Mouse (Mus musculus) embryonic facial prominence, embryonic 11.5 days (tissue): Measurements from ENCODE around the gene Psmb8. TPM values are rescaled to one million over a fixed set of nuclear protein-coding genes. Genes with fewer than 3 reads are reported as not detected.
A peak's percentile ranks its signal among the peaks of the same experiment; 100 is the strongest.

Experiments used
- ATAC-seq: fragments of 200-750 bp; cut with Nextera tagmentation; replicated peaks from 2 replicates; pipeline ENCODE4 v1.8.0; 2017; ENCODE audit warnings: low read depth; ENCODE audit not compliant: insufficient number of reproducible peaks, low FRiP score, low TSS enrichment
- DNase-seq: peaks from one replicate; pipeline ENCODE4 v3.0.0-alpha.2; 2015; ENCODE audit warnings: low spot score
- H3K27ac ChIP-seq: fragments of 300-500 bp; sonication (generic); replicated peaks from 2 replicates; pipeline ENCODE4 v1.5.1; 2014; ENCODE audit warnings: mild to moderate bottlenecking, low read depth, low read length, control low read depth
- H3K27me3 ChIP-seq: fragments of 300-500 bp; sonication (generic); 2 replicates; pipeline ENCODE4 v1.6.1; 2014; ENCODE audit warnings: mild to moderate bottlenecking, low read length, moderate library complexity, mixed read lengths; ENCODE audit not compliant: control insufficient read depth, insufficient read depth
- H3K36me3 ChIP-seq: fragments of 300-500 bp; sonication (generic); replicated peaks from 2 replicates; pipeline ENCODE4 v1.6.1; 2014; ENCODE audit warnings: low read depth, mild to moderate bottlenecking, low read length, moderate library complexity, mixed read lengths; ENCODE audit not compliant: control insufficient read depth, insufficient read depth
- H3K4me1 ChIP-seq: fragments of 300-500 bp; sonication (generic); 2 replicates; pipeline ENCODE4 v1.6.1; 2014; ENCODE audit warnings: low read length, mixed read lengths; ENCODE audit not compliant: control insufficient read depth, insufficient read depth
- H3K4me2 ChIP-seq: fragments of 300-500 bp; sonication (generic); 2 replicates; pipeline ENCODE4 v1.6.1; 2014; ENCODE audit warnings: low read depth, mild to moderate bottlenecking, control low read depth, low read length, moderate library complexity
- H3K4me3 ChIP-seq: fragments of 300-500 bp; sonication (generic); 2 replicates; pipeline ENCODE4 v1.5.1; 2014; ENCODE audit warnings: low read depth, low read length, control low read depth
- H3K9ac ChIP-seq: fragments of 300-500 bp; sonication (generic); replicated peaks from 2 replicates; pipeline ENCODE4 v1.6.1; 2014; ENCODE audit warnings: mild to moderate bottlenecking, control low read depth, low read length
- H3K9me3 ChIP-seq: fragments of 300-500 bp; sonication (generic); replicated peaks from 2 replicates; pipeline ENCODE4 v1.6.1; 2016; ENCODE audit warnings: mild to moderate bottlenecking, low read length, inconsistent platforms, mixed read lengths; ENCODE audit not compliant: control insufficient read depth
- WGBS: fragments of 180-500 bp; shearing (Covaris S2); extraction: QIAGEN DNeasy Blood & Tissue Kit; methylation state at CpG from one replicate; pipeline ENCODE4 v1.1.7; 2014; 5-methylcytosine and 5-hydroxymethylcytosine counted together
- polyA plus RNA-seq: library from polyadenylated mRNA; unstranded; fragments of >200 nt; fragmentation: Nextera tagmentation; extraction: Ambion mirVana; gene quantifications from 2 replicates; pipeline ENCODE4 v1.2.1, GENCODE M21; 2014

The Psmb8 gene
- polyA plus RNA-seq, 1 experiment from 2014 or later, result 2.1 TPM

- no peak overlapping the region for H3K4me2 ChIP-seq
- no peak for ATAC-seq
- peak; percentile 85 for DNase-seq
- no peaks in the 10 kb centered on the region for H3K27me3 ChIP-seq
- no peak overlapping the region for H3K9ac ChIP-seq
- WGBS, result 44% methylated on average over 13 of the region's 13 CpGs
- H3K27ac ChIP-seq, result no peak overlapping the region
- H3K9me3 ChIP-seq, result no peaks in the 10 kb centered on the region
- H3K4me1 ChIP-seq, result no peaks in the 10 kb centered on the region
- no peaks in the 10 kb centered on the region for H3K36me3 ChIP-seq
- H3K4me3 ChIP-seq, result no peak overlapping the region
These were observed 26.5 kb upstream of the Psmb8 start for GRCm38 (mm10) chr17:34170877-34171498.

- Histone ChIP-seq H3K9me3 (no peaks in the 10 kb centered on the region), H3K27me3 (no peaks in the 10 kb centered on the region), H3K4me1 (no peaks in the 10 kb centered on the region), H3K4me2 (no peak overlapping the region), H3K4me3 (no peak overlapping the region), H3K9ac (no peak overlapping the region), H3K36me3 (no peaks in the 10 kb centered on the region), H3K27ac (no peak overlapping the region)
- ATAC-seq (no peak), DNase-seq (no peak)
- 96% methylated on average over 5 of the region's 5 CpGs for WGBS
These were observed 25.0 kb upstream of the Psmb8 start for GRCm38 (mm10) chr17:34172528-34172927.

- DNase-seq, result no peak
- Histone ChIP-seq H3K9me3 (no peaks in the 10 kb centered on the region), H3K4me2 (no peak overlapping the region), H3K27me3 (no peaks in the 10 kb centered on the region), H3K9ac (no peak overlapping the region), H3K4me3 (no peak overlapping the region), H3K27ac (no peak overlapping the region), H3K36me3 (no peaks in the 10 kb centered on the region), H3K4me1 (no peaks in the 10 kb centered on the region)
- WGBS, result 42% methylated on average over 1 of the region's 1 CpGs
- ATAC-seq, result no peak
These were observed 23.4 kb upstream of the Psmb8 start for GRCm38 (mm10) chr17:34174075-34174474.

- H3K4me3 ChIP-seq, result no peak overlapping the region
- H3K36me3 ChIP-seq, result no peaks in the 10 kb centered on the region
- H3K27ac ChIP-seq, result no peak overlapping the region
- H3K4me2 ChIP-seq, result no peak overlapping the region
- H3K27me3 ChIP-seq, result no peaks in the 10 kb centered on the region
- peak; percentile 21 for DNase-seq
- WGBS, result 64% methylated on average over 4 of the region's 4 CpGs
- H3K4me1 ChIP-seq, result no peaks in the 10 kb centered on the region
- no peaks in the 10 kb centered on the region for H3K9me3 ChIP-seq
- H3K9ac ChIP-seq, result no peak overlapping the region
- ATAC-seq, result no peak
These were observed 20.3 kb upstream of the Psmb8 start for GRCm38 (mm10) chr17:34177179-34177578.

GRCm38 (mm10) chr17:34179019-34179418 lies 18.5 kb upstream of the Psmb8 start:
- no peaks in the 10 kb centered on the region for H3K27me3 ChIP-seq
- H3K27ac ChIP-seq, result no peak overlapping the region
- H3K9me3 ChIP-seq, result no peaks in the 10 kb centered on the region
- WGBS, result 68% methylated on average over 6 of the region's 6 CpGs
- H3K36me3 ChIP-seq, result no peaks in the 10 kb centered on the region
- ATAC-seq, result no peak
- no peaks in the 10 kb centered on the region for H3K4me1 ChIP-seq
- no peak overlapping the region for H3K4me3 ChIP-seq
- no peak overlapping the region for H3K9ac ChIP-seq
- H3K4me2 ChIP-seq, result no peak overlapping the region
- no peak for DNase-seq

DNA sequence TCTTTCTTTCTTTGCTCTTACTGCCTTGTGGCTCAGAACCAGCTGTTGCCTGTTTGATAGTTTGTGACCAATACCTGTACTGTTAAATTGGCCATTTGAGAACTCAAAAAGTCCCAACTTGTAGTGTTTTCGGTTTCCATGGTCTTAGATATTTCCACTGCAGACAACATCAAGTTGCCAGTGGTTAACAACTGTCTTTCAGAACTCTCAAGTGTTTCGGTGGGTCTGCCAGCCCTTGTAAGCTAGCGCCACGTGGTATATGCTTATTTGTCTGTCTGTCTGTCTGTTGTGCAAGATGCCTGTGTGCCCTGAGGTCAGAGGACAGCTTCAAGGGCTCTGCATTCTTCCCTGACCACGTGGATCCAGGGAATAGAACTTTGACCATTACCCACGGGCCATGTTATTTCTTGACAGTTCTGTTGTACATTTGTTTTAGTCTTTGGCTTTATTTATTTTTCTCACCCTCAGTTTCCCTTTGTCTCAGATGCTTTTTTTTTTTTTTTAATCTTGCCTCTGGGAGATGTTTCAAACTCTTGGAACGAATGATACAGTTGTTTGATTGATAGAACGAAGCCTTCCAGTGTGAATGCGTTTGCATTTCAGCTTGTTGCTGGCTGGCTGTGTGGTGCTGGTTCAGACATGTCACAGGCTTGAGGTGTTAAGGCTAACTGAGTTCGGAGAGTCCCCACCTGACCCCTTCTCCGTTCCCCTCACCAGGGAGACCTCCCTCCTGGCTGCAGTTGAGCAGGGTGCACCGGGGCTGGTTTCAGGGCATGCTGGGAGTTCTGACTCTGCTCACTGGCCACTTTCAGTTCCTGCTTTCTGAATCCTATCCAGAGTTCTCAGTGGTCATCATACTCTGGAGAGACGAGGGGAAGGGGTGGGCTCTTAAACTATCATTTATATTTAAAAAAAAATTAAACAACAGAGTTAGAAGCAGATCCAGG lies 17.3 kb upstream of the Psmb8 start:
- no peak for ATAC-seq
- DNase-seq, result no peak
- H3K27me3 ChIP-seq, result 0 out of 2 replicates have a peak, but pooled peaks cover 2% of the 10 kb centered on the region
- no peak overlapping the region for H3K9ac ChIP-seq
- H3K4me2 ChIP-seq, result no peak overlapping the region
- no peak overlapping the region for H3K4me3 ChIP-seq
- H3K4me1 ChIP-seq, result no peaks in the 10 kb centered on the region
- no peaks in the 10 kb centered on the region for H3K9me3 ChIP-seq
- 74% methylated on average over 13 of the region's 13 CpGs for WGBS
- H3K27ac ChIP-seq, result no peak overlapping the region
- no peaks in the 10 kb centered on the region for H3K36me3 ChIP-seq

DNA sequence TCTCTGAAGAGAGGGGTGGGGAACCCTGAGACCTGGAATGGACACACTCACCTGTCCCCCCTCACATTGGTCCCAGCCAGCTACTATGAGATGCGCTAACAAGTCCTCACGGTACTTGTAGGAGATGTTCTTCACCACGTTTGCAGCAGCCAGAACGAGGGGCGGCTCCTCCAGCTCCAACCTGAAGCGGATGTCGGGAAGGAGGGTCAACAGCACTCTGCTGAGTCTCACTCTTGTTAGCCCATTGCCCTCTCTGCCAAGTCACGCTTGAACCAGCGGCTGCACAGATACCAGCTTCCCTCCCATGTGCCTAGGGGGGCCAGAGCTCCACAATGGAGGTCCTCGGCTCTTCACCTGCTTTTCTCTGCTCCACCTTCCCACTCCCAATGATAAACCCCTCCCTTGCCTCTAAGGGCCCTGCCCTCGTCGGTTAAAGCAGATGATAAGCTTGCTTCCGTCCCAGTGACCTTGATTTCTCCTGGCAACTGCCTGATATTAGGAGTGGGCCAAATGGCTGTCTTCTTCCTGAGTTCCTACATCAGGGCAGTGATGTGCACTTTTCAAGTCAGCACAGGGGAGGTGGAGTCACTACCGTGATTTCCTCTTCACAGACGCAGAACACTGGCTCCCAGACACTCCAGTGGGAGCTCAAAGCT lies 13.8 kb upstream of the Psmb8 start:
- 80% methylated on average over 15 of the region's 15 CpGs for WGBS
- no peak overlapping the region for H3K9ac ChIP-seq
- no peak overlapping the region for H3K27ac ChIP-seq
- H3K4me3 ChIP-seq, result no peak overlapping the region
- H3K4me2 ChIP-seq, result no peak overlapping the region
- no peak for ATAC-seq
- H3K36me3 ChIP-seq, result no peaks in the 10 kb centered on the region
- H3K9me3 ChIP-seq, result no peaks in the 10 kb centered on the region
- H3K27me3 ChIP-seq, result peaks cover 18% of the 10 kb centered on the region
- H3K4me1 ChIP-seq, result peaks cover 5% of the 10 kb centered on the region; the same call in 1 of the 2 replicates
- DNase-seq, result no peak
